ENCODE assay signal across 8 mouse cellular contexts in the genomic region with DNA sequence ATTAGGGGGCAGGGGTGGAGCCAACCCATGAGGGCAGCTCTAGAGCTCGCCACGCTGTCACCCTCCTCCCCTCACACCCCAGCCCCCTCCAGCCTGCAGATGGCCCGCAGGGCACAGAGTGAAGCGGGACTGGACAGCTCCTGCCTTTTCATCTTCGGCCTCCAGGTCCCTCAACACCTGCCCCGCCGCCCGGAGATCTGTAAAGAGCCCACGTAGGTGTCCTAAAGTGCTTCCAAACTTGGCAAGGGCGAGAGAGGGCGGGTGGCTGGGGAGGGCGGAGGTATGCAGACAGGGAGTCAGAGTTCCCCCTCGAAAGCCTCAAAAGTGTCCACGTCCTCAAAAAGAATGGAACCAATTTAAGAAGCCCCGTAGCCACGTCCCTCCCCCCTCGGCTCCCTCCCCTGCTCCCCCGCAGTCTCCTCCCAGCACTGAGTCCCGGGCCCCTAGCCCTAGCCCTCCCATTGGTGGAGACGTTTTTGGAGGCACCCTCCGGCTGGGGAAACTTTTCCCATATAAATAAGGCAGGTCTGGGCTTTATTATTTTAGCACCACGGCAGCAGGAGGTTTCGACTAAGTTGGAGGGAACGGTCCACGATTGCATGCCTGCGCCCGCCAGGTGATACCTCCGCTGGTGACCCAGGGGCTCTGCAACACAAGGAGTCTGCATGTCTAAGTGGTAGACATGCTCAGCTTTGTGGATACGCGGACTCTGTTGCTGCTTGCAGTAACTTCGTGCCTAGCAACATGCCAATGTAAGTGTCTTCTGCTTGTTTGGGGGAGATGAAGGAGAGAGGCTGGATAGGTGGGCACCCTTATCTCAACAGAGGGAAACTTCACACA. TPM values are rescaled to one million over a fixed set of nuclear protein-coding genes. Genes with fewer than 3 reads are reported as not detected.
DNase-seq lines count a peak whose midpoint lies in the region; ATAC-seq and TF ChIP-seq lines count a peak whose summit lies in the region.

No protein-coding gene starts in this region.

- TF ChIP-seq EP300 in heart, postnatal 0 days (IDR thresholded peaks at IDR 0.05; ENCODE audit: low read depth), result no peak

- no peaks in the 10 kb centered on the region for H3K9me3 ChIP-seq in forebrain, embryonic 10.5 days
- no peaks in the 10 kb centered on the region for H3K9me3 ChIP-seq in heart, postnatal 0 days (replicated peaks; ENCODE audit: control insufficient read depth, low read length)

- H3K27ac ChIP-seq in forebrain, embryonic 10.5 days, result peak overlapping the region; percentile 79
- peak overlapping the region; percentile 82 for H3K27ac ChIP-seq in heart, postnatal 0 days (ENCODE audit: low read depth)

- peaks cover 29% of the 10 kb centered on the region for H3K4me1 ChIP-seq in forebrain, embryonic 10.5 days
- no peaks in the 10 kb centered on the region for H3K4me1 ChIP-seq in heart, postnatal 0 days (ENCODE audit: control insufficient read depth, insufficient read depth)

- no peaks in the 10 kb centered on the region; the same call in 1 of the 2 replicates for H3K36me3 ChIP-seq in forebrain, embryonic 10.5 days (replicated peaks)
- H3K36me3 ChIP-seq in heart, postnatal 0 days (replicated peaks; ENCODE audit: control insufficient read depth, insufficient read depth, low read length), result no peaks in the 10 kb centered on the region

- under 1% methylated on average over 31 of the region's 31 CpGs for WGBS in forebrain, embryonic 10.5 days
- under 1% methylated on average over 31 of the region's 31 CpGs for WGBS in heart, postnatal 0 days

- no peak for TF ChIP-seq CTCF in heart, postnatal 0 days (IDR thresholded peaks at IDR 0.05; ENCODE audit: low read depth)

- peak overlapping the region; percentile 53 for H3K9ac ChIP-seq in heart, postnatal 0 days (replicated peaks; ENCODE audit: low read depth, low read length)

- H3K4me2 ChIP-seq in heart, postnatal 0 days (ENCODE audit: low read depth, low read length), result peak overlapping the region; percentile 74

- no peak for DNase-seq in cerebellum, adult 11 months
- DNase-seq in forebrain, embryonic 10.5 days (ENCODE audit: extremely low spot score, low spot score), result peak; percentile 69
- peak; percentile 59 for DNase-seq in heart, postnatal 0 days (ENCODE audit: low spot score)
- DNase-seq in kidney, postnatal 25 days, result peak; percentile 56 to 74
- peak; percentile 70 for DNase-seq in testis, postnatal 14 days (ENCODE audit: low spot score)
- no peak for DNase-seq in spleen, adult 18-20 months

- peaks cover 49% of the 10 kb centered on the region for H3K27me3 ChIP-seq in forebrain, embryonic 10.5 days (ENCODE audit: poor library complexity, severe bottlenecking)
- H3K27me3 ChIP-seq in heart, postnatal 0 days (ENCODE audit: control insufficient read depth, insufficient read depth, low read length), result peaks cover 9% of the 10 kb centered on the region

- H3K4me3 ChIP-seq in forebrain, embryonic 10.5 days, result peak overlapping the region; percentile 57
- peak overlapping the region; percentile 53 for H3K4me3 ChIP-seq in heart, postnatal 0 days (ENCODE audit: low read depth, low read length)

- peak; percentile 16; the same call in 1 of the 2 replicates for ATAC-seq in cerebellum, adult (ENCODE audit: insufficient number of reproducible peaks, low FRiP score, low TSS enrichment)
- ATAC-seq in heart, postnatal 0 days (ENCODE audit: insufficient read depth, low read depth), result peak; percentile 85
- ATAC-seq in megakaryocyte-erythroid progenitor cell, adult 5-6 weeks (replicated peaks; ENCODE audit: low FRiP score, low TSS enrichment, poor library complexity, severe bottlenecking), result peak; percentile 52

RNA-seq across cellular contexts. Expression of a gene that starts 0.8 kb away (rescaled TPM):
- 93.9 and 97.1 TPM in 2 replicates for polyA plus RNA-seq in forebrain, embryonic 10.5 days (2016; fragmentation: Nextera tagmentation; extraction: Ambion mirVana)
- total RNA-seq in heart, postnatal 0 days (2014; rRNA removed; ENCODE audit: low replicate concordance), result 357 and 430 TPM in 2 replicates
- polyA plus RNA-seq in heart, postnatal 0 days (2015; fragmentation: Nextera tagmentation; extraction: Ambion mirVana), result 197 and 212 TPM in 2 replicates
- total RNA-seq in megakaryocyte-erythroid progenitor cell, adult 5-6 weeks (2014; fragmentation: Nextera tagmentation), result 0.26 and 0.37 TPM in 2 replicates
- total RNA-seq in megakaryocyte-erythroid progenitor cell, adult 5-6 weeks (2017), result 0.80 and 0.91 TPM in 2 replicates

Comparison
In these comparisons a context has a peak if more than half of its experiments do, and no peak if none do; other contexts are left out.
1. ATAC-seq: peak in every context shown above with its lines; median percentile 85 in heart, postnatal 0 days; 52 in megakaryocyte-erythroid progenitor cell, adult 5-6 weeks; 16 in cerebellum, adult.
2. DNase-seq: peak in forebrain, embryonic 10.5 days (single experiment), heart, postnatal 0 days (single experiment), kidney, postnatal 25 days (2 of 2) and testis, postnatal 14 days (single experiment); none in cerebellum, adult 11 months (single experiment) and spleen, adult 18-20 months (0 of 2).
3. RNA of a gene that starts 0.8 kb away (total RNA-seq): 357 to 430 TPM in heart, postnatal 0 days; 0.26 to 0.91 TPM in megakaryocyte-erythroid progenitor cell, adult 5-6 weeks; every median in the first group is over 100 times any median in the second.